Mouse (Mus musculus): ENCODE results near the gene Zc3h4.
"Not testable (repeated sequence)": the region's sequence is repeated elsewhere in the genome, so short reads cannot be mapped to it uniquely, and the experiment has no call there.

Gene Zc3h4

GRCm38 (mm10) chr7:16400689-16401611 is at the start of gene Zc3h4:
TSS of gene Zc3h4 (plus strand) at chr7:16400910.
- DNase-seq (ENCODE audit: low read depth, low spot score): peak; percentile 70

GRCm38 (mm10) chr7:16355854-16356594 is 44.7 kb upstream of the Zc3h4 start:
- no peak for DNase-seq (ENCODE audit: low read depth, low spot score)

GRCm38 (mm10) chr7:16357602-16358001 is 43.1 kb upstream of the Zc3h4 start:
- no peak for DNase-seq (ENCODE audit: low read depth, low spot score)

GRCm38 (mm10) chr7:16364319-16364718 is 36.4 kb upstream of the Zc3h4 start:
- no peak for DNase-seq (ENCODE audit: low read depth, low spot score)

GRCm38 (mm10) chr7:16364901-16365500 is 35.7 kb upstream of the Zc3h4 start:
- DNase-seq (ENCODE audit: low read depth, low spot score): no peak

GRCm38 (mm10) chr7:16366133-16366646 is 34.5 kb upstream of the Zc3h4 start:
- no peak for DNase-seq (ENCODE audit: low read depth, low spot score)

- no peak for DNase-seq (ENCODE audit: low read depth, low spot score)
These were observed 34.0 kb upstream of the Zc3h4 start for GRCm38 (mm10) chr7:16366669-16367068.

GRCm38 (mm10) chr7:16368835-16369234 is 31.9 kb upstream of the Zc3h4 start:
- no peak for DNase-seq (ENCODE audit: low read depth, low spot score)

GRCm38 (mm10) chr7:16370596-16370995 is 30.1 kb upstream of the Zc3h4 start:
- no peak for DNase-seq (ENCODE audit: low read depth, low spot score)

- no peak for DNase-seq (ENCODE audit: low read depth, low spot score)
These were observed 27.0 kb upstream of the Zc3h4 start for GRCm38 (mm10) chr7:16373719-16374118.

- no peak for DNase-seq (ENCODE audit: low read depth, low spot score)
These were observed 25.7 kb upstream of the Zc3h4 start for GRCm38 (mm10) chr7:16374989-16375388.

- DNase-seq (ENCODE audit: low read depth, low spot score): peak; percentile 43
These were observed 24.2 kb upstream of the Zc3h4 start for GRCm38 (mm10) chr7:16376505-16376904.

GRCm38 (mm10) chr7:16387160-16388041 is 13.3 kb upstream of the Zc3h4 start, which contains the start of gene Sae1:
TSS of gene Sae1 (minus strand) at chr7:16387806.
- peak; percentile 96 for DNase-seq (ENCODE audit: low read depth, low spot score)

GRCm38 (mm10) chr7:16389942-16390341 is 10.8 kb upstream of the Zc3h4 start:
- DNase-seq (ENCODE audit: low read depth, low spot score): not testable (repeated sequence)

GRCm38 (mm10) chr7:16392923-16393322 is 7.8 kb upstream of the Zc3h4 start:
- DNase-seq (ENCODE audit: low read depth, low spot score): no peak

GRCm38 (mm10) chr7:16395944-16396343 is 4.8 kb upstream of the Zc3h4 start:
- DNase-seq (ENCODE audit: low read depth, low spot score): no peak

- no peak for DNase-seq (ENCODE audit: low read depth, low spot score)
These were observed 3.2 kb upstream of the Zc3h4 start for GRCm38 (mm10) chr7:16397465-16397864.

- DNase-seq (ENCODE audit: low read depth, low spot score): no peak
These were observed 2.2 kb upstream of the Zc3h4 start for GRCm38 (mm10) chr7:16398387-16399050.

- peak; percentile 80 for DNase-seq (ENCODE audit: low read depth, low spot score)
These were observed 1.5 kb upstream of the Zc3h4 start for GRCm38 (mm10) chr7:16399098-16399819.

All from retina, postnatal 7 days (tissue).